Mouse (Mus musculus) E14TG2a.4 (cell line): ENCODE measurements around the gene Runx2.

Experiments
- CTCF ChIP-seq: conservative IDR thresholded peaks from 2 replicates; pipeline ENCODE4 v1.5.1; 2014; ENCODE audit warnings: low read length
- NANOG ChIP-seq: IDR thresholded peaks from 2 replicates; pipeline ENCODE4 v1.6.1; 2014; ENCODE audit warnings: borderline replicate concordance, low read length, mixed read lengths
- POU5F1 ChIP-seq: IDR thresholded peaks from 2 replicates; pipeline ENCODE4 v1.6.1; 2014; ENCODE audit warnings: low read length, borderline replicate concordance

DNA sequence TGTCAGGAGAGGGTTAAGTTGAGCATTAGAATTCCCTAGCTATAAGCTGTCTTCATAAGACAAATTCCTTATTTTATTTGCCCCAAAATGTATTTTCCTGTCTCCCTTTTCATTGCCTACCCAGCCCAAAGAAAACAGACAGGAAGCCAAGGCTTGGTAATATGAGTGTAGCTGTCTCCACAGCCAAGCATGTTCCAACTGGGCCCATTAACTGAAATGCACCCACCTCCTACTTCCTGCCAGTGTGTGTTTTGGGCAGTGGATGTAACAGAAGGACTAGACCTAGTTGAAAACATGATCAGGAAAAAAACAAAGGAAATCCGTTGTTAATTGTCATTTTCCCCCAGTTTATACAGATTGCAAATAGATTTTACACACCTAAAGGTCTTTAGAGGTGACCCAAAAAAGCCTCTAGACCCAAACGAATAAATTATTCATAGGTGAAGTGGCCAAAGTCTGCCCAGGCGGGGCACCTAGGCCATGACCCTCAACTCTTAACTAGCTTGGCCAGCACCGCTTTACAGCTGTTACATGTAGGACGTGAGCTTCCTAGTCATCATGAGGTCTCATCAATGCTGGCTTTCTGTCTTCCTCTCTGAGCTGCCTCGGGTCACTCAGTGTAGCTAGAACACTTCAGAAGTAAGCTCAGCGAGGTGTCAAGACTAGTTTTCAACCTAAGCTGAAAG, 154.3 kb downstream of the Runx2 start:
- TF ChIP-seq CTCF (no peak), NANOG (no peak), POU5F1 (no peak)
